Mouse (Mus musculus): ENCODE measurements around the gene Nxpe4. TPM values are rescaled to one million over a fixed set of nuclear protein-coding genes. Genes with fewer than 3 reads are reported as not detected.

Nxpe4 gene
- polyA plus RNA-seq, 1 experiment, result 0.60 TPM

GRCm38 (mm10) chr9:48326338-48326737 is 164.5 kb downstream of the Nxpe4 start:
- H3K27ac ChIP-seq (ENCODE audit: insufficient read depth, low read depth, low read length), result peak overlapping the region; percentile 18; the same call in 1 of the 2 replicates
- no peaks in the 10 kb centered on the region for H3K4me1 ChIP-seq (ENCODE audit: control insufficient read depth, insufficient read depth, insufficient read length, low read length)
- WGBS, result 87% methylated on average over 9 of the region's 9 CpGs
- H3K4me3 ChIP-seq (ENCODE audit: low read depth, low read length), result no peak overlapping the region
- no peaks in the 10 kb centered on the region for H3K27me3 ChIP-seq (ENCODE audit: control insufficient read depth, insufficient read depth, low read length)
- H3K36me3 ChIP-seq (ENCODE audit: control insufficient read depth, insufficient read depth, low read length), result no peaks in the 10 kb centered on the region
- TF ChIP-seq CTCF (IDR thresholded peaks at IDR 0.05; ENCODE audit: extremely low read depth, insufficient read length, insufficient replicate concordance, low read depth, low read length) (no peak), POLR2A (IDR thresholded peaks at IDR 0.05; ENCODE audit: low read depth, low read length) (no peak)

- 82% methylated on average over 7 of the region's 7 CpGs for WGBS
- no peak for TF ChIP-seq POLR2A (IDR thresholded peaks at IDR 0.05; ENCODE audit: low read depth, low read length)
- TF ChIP-seq CTCF (IDR thresholded peaks at IDR 0.05; ENCODE audit: extremely low read depth, insufficient read length, insufficient replicate concordance, low read depth, low read length), result no peak
- no peaks in the 10 kb centered on the region for H3K27me3 ChIP-seq (ENCODE audit: control insufficient read depth, insufficient read depth, low read length)
- H3K27ac ChIP-seq (ENCODE audit: insufficient read depth, low read depth, low read length), result no peak overlapping the region
- H3K4me3 ChIP-seq (ENCODE audit: low read depth, low read length), result no peak overlapping the region
- no peaks in the 10 kb centered on the region for H3K4me1 ChIP-seq (ENCODE audit: control insufficient read depth, insufficient read depth, insufficient read length, low read length)
- H3K36me3 ChIP-seq (ENCODE audit: control insufficient read depth, insufficient read depth, low read length), result no peaks in the 10 kb centered on the region
These were observed 167.8 kb downstream of the Nxpe4 start for GRCm38 (mm10) chr9:48329597-48329996.

GRCm38 (mm10) chr9:48338783-48339455 is 177.1 kb downstream of the Nxpe4 start:
- H3K27ac ChIP-seq (ENCODE audit: insufficient read depth, low read depth, low read length), result no peak overlapping the region
- H3K4me1 ChIP-seq (ENCODE audit: control insufficient read depth, insufficient read depth, insufficient read length, low read length), result no peaks in the 10 kb centered on the region
- H3K27me3 ChIP-seq (ENCODE audit: control insufficient read depth, insufficient read depth, low read length), result no peaks in the 10 kb centered on the region
- no peaks in the 10 kb centered on the region for H3K36me3 ChIP-seq (ENCODE audit: control insufficient read depth, insufficient read depth, low read length)
- 34% methylated on average over 4 of the region's 4 CpGs for WGBS
- H3K4me3 ChIP-seq (ENCODE audit: low read depth, low read length), result no peak overlapping the region
- TF ChIP-seq POLR2A (IDR thresholded peaks at IDR 0.05; ENCODE audit: low read depth, low read length) (no peak), CTCF (IDR thresholded peaks at IDR 0.05; ENCODE audit: extremely low read depth, insufficient read length, insufficient replicate concordance, low read depth, low read length) (no peak)

- 54% methylated on average over 5 of the region's 5 CpGs for WGBS
- Histone ChIP-seq H3K4me3 (ENCODE audit: low read depth, low read length) (no peak overlapping the region), H3K27ac (ENCODE audit: insufficient read depth, low read depth, low read length) (no peak overlapping the region), H3K36me3 (ENCODE audit: control insufficient read depth, insufficient read depth, low read length) (no peaks in the 10 kb centered on the region), H3K4me1 (ENCODE audit: control insufficient read depth, insufficient read depth, insufficient read length, low read length) (no peaks in the 10 kb centered on the region), H3K27me3 (ENCODE audit: control insufficient read depth, insufficient read depth, low read length) (no peaks in the 10 kb centered on the region)
- TF ChIP-seq CTCF (IDR thresholded peaks at IDR 0.05; ENCODE audit: extremely low read depth, insufficient read length, insufficient replicate concordance, low read depth, low read length), result no peak
These were observed 177.7 kb downstream of the Nxpe4 start for GRCm38 (mm10) chr9:48339563-48339962.

- 56% methylated on average over 10 of the region's 10 CpGs for whole genome bisulfite sequencing
- Histone ChIP-seq H3K36me3 (ENCODE audit: control insufficient read depth, insufficient read depth, low read length) (no peaks in the 10 kb centered on the region), H3K27me3 (ENCODE audit: control insufficient read depth, insufficient read depth, low read length) (no peaks in the 10 kb centered on the region), H3K4me1 (ENCODE audit: control insufficient read depth, insufficient read depth, insufficient read length, low read length) (no peaks in the 10 kb centered on the region), H3K4me3 (ENCODE audit: low read depth, low read length) (no peak overlapping the region), H3K27ac (ENCODE audit: insufficient read depth, low read depth, low read length) (no peak overlapping the region)
- TF ChIP-seq POLR2A (IDR thresholded peaks at IDR 0.05; ENCODE audit: low read depth, low read length), result no peak
- TF ChIP-seq CTCF (IDR thresholded peaks at IDR 0.05; ENCODE audit: extremely low read depth, insufficient read length, insufficient replicate concordance, low read depth, low read length), result no peak
These were observed 179.0 kb downstream of the Nxpe4 start for GRCm38 (mm10) chr9:48340708-48341380.

DNA sequence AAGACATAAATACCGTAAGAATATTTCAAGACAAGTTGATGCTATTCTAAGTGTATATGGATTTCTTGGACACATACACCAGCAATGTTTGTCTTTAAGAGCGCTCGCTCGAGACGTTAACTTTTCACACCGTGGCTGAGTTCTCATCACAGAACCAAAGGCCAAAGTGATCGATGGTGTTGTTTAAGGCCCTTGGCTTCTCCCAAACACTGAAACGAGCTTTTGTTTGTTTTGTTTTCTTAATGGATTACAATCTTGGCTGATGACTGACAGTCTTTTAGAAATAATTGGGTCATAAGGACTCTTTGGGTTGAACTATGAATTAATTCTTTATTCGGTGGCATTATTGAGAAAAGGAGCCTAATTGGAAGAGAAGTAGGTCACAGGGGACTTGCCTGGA is 183.6 kb downstream of the Nxpe4 start:
- H3K4me3 ChIP-seq (ENCODE audit: low read depth, low read length), result no peak overlapping the region

GRCm38 (mm10) chr9:48345866-48346265 is 184.0 kb downstream of the Nxpe4 start:
- no peaks in the 10 kb centered on the region for H3K4me1 ChIP-seq (ENCODE audit: control insufficient read depth, insufficient read depth, insufficient read length, low read length)
- no peaks in the 10 kb centered on the region for H3K27me3 ChIP-seq (ENCODE audit: control insufficient read depth, insufficient read depth, low read length)
- H3K36me3 ChIP-seq (ENCODE audit: control insufficient read depth, insufficient read depth, low read length), result no peaks in the 10 kb centered on the region
- H3K27ac ChIP-seq (ENCODE audit: insufficient read depth, low read depth, low read length), result no peak overlapping the region
- TF ChIP-seq CTCF (IDR thresholded peaks at IDR 0.05; ENCODE audit: extremely low read depth, insufficient read length, insufficient replicate concordance, low read depth, low read length) (no peak), POLR2A (IDR thresholded peaks at IDR 0.05; ENCODE audit: low read depth, low read length) (no peak)
- no peak overlapping the region for H3K4me3 ChIP-seq (ENCODE audit: low read depth, low read length)
- WGBS, result 71% methylated on average over 3 of the region's 3 CpGs

More for the DNA sequence above, 183.6 kb downstream of the Nxpe4 start:
- WGBS, result 76% methylated on average over 9 of the region's 9 CpGs
- H3K27ac ChIP-seq (ENCODE audit: insufficient read depth, low read depth, low read length), result no peak overlapping the region
- H3K27me3 ChIP-seq (ENCODE audit: control insufficient read depth, insufficient read depth, low read length), result no peaks in the 10 kb centered on the region
- no peaks in the 10 kb centered on the region for H3K4me1 ChIP-seq (ENCODE audit: control insufficient read depth, insufficient read depth, insufficient read length, low read length)
- TF ChIP-seq POLR2A (IDR thresholded peaks at IDR 0.05; ENCODE audit: low read depth, low read length), result no peak
- no peak for TF ChIP-seq CTCF (IDR thresholded peaks at IDR 0.05; ENCODE audit: extremely low read depth, insufficient read length, insufficient replicate concordance, low read depth, low read length)
- H3K36me3 ChIP-seq (ENCODE audit: control insufficient read depth, insufficient read depth, low read length), result no peaks in the 10 kb centered on the region
